Mouse (Mus musculus) frontal cortex, adult 2 months (tissue): ENCODE data around the gene Snx4. TPM values are rescaled to one million over a fixed set of nuclear protein-coding genes. Genes with fewer than 3 reads are reported as not detected.
"Not testable (repeated sequence)": the region's sequence is repeated elsewhere in the genome, so short reads cannot be mapped to it uniquely, and the experiment has no call there.

Source experiments
- DNase-seq, 2 experiments: peaks; one replicate each; pipeline ENCODE4 v3.0.0; 2022; ENCODE audit warnings: low spot score in 1 of 2; ENCODE audit errors: extremely low spot score in 1 of 2
- polyA plus RNA-seq: library from polyadenylated mRNA; depleted of rRNA; stranded (reverse); fragments of >200 nt; gene quantifications from 2 replicates; pipeline ENCODE4 v1.2.3, GENCODE M21; 2012; rRNA removed

Snx4 gene
- polyA plus RNA-seq = 28.1 and 31.4 TPM in 2 replicates

GRCm38 (mm10) chr16:33251194-33252051 is at the start of gene Snx4:
Snx4 (plus strand) TSS chr16:33251442.
- DNase-seq = peak; percentile 80 to 93

- DNase-seq = no peak
Observed at GRCm38 (mm10) chr16:33210812-33211211, 40.4 kb upstream of the Snx4 start.

- no peak for DNase-seq
Observed at GRCm38 (mm10) chr16:33216313-33217003, 34.8 kb upstream of the Snx4 start.

DNA sequence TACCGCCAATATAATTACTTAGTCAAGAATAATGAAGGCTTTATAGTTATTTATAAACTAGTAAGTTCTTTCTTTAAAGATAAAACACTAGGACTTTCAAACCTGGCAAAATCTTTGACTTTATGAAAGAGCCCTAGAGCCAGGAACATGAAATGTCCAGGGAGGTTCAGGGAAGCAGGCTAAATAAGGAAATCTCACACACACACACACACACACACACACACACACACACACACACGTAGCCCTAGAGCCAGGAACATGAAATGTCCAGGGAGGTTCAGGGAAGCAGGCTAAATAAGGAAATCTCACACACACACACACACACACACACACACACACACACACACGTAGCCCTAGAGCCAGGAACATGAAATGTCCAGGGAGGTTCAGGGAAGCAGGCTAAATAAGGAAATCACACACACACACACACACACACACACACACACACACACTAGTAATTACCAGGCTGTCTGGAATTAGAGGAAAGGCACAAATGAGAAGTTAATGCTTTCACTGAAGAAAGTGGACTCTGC is 33.6 kb upstream of the Snx4 start:
- not testable (repeated sequence) for DNase-seq

GRCm38 (mm10) chr16:33222482-33222881 is 28.8 kb upstream of the Snx4 start:
- DNase-seq = no peak

- no peak for DNase-seq
Observed at GRCm38 (mm10) chr16:33224381-33224780, 26.9 kb upstream of the Snx4 start.

DNA sequence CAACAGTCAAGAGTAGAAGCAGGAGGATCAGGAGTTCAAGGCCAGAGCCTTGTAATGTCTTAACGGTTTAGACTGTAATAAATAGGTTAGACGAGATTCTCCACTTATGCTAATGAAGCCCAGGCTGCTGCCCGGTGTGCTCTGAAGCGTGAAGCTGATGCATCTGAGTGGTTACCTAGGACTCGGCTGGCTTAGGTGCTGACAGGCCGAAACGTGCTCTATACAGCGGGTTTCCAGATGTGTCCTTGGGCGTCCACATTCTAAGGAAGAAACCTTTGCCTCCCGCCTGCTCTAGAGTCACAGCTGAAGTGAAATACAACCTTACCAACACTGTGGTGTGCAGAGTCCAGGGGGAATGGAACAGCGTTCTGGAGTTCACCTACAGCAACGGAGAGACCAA is 17.1 kb upstream of the Snx4 start:
- no peak for DNase-seq

GRCm38 (mm10) chr16:33236151-33236550 is 15.1 kb upstream of the Snx4 start:
- no peak for DNase-seq

DNA sequence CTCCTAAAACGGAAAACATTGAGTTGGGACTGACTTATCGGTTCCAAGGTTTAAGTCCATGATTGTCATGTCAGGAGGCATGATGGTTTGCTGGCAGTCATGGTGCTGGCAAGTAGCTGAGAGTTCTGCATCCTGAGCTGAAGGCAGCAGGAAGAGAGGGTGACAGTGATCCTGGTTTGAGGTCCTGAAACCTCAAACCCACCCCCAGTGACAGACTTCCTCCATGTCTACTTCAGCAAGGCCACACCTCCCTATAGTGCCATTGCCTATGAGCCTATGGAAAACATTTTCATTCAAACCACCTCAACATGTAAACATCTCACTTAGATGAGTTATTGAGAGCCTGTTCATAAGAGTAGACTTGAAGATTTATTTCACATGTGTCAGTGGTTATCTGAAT is 11.9 kb upstream of the Snx4 start:
- no peak for DNase-seq

DNA sequence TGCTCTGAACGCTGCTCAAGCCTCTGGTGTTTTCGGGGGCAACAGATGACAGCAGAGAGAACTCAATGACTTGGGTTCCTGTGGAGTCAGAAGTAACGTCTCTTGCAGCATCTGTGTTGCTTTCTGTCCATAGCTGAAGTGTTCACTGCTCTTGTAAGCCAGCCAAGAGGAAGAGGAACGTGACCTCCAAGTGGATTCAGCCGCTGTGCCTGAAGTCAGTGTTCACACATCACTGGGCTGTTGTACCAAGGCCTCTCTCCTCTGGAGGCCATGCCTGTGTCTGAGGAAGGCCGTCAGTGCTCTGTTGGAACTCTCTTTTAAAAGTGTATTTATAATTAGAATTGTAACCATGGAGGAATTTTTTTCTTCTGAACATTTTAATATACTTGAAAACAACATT is 9.2 kb upstream of the Snx4 start:
- DNase-seq = no peak

DNA sequence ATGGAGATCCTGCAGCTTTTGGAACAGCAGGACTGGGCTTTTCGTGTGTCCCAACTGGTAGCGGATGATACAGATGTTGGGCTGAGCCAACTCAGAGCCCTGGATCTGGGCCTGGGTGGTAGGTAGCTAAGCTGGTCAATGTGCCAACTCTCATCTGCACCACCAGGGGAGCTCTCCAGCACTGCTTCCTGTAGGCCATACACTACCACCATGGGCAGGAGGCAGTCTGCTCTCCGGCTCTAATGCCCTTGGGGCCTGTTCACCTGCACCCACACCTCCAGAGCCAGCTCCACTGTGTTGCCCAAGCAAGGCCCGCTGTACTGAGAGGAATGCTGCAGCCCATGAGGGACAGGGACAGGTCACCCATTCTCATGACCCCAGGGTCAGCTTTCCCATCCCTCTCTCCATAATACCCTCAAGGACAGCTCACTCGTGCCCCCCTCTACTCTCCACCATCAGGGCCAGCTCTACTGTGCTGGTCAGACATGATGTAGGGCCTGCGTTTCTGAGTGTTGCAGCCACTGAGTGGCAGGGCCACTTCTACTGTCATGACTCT is 7.0 kb upstream of the Snx4 start:
- DNase-seq = no peak

DNA sequence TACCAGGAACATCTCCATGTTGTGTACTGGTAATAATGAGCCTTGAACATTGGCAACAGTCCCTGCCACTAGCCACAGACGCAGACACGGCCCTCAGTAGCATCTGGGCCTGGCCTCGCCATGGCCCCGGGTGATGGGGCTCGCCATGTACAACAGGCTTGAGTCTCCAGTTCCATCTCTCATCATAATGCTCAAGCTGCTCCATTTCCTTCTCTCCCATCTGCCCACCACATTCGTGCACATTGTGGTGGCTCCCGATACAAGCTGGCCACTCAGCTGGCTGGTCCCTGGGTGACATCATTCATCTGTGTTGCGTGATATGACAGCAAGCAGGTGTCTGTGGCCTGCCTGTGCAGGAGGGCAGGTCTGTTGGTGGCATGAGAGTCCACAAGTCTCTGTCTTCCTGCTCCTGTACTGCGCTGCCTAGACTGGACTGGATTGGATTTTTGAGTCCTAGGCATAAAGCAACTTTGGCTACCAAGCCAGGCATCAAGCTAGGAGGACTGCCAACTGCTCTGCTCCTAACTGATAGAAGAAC is 6.2 kb upstream of the Snx4 start:
- no peak for DNase-seq

GRCm38 (mm10) chr16:33246526-33246925 is 4.7 kb upstream of the Snx4 start:
- no peak for DNase-seq

- no peak for DNase-seq
Observed at GRCm38 (mm10) chr16:33247006-33247405, 4.2 kb upstream of the Snx4 start.

DNA sequence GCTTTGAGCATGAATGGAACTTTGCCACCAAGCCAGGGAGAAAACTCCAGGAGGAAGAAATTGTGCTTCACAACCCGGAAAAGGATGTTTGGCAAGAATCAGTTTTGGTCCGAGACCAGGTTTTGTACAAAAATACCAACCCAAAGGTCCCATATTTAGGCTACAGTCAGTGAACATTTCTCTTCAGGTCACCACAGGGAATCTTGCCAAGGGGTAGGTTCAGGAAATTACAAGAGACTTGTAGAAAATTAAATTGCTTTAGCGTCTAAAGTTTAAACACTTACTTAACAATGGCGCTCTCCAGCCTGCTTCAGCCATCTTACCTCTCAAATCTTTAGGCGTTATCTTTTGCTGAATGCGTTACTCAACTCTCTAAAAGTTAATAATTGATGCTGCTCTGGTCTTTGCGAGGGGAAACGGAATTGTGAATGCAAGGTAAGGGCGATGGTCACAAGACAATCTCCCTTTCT is 556 bp upstream of the Snx4 start:
- peak in 1 of 2 experiments; percentile 14 for DNase-seq

- DNase-seq = no peak
Observed at GRCm38 (mm10) chr16:33255601-33256000, 4.4 kb downstream of the Snx4 start.

DNA sequence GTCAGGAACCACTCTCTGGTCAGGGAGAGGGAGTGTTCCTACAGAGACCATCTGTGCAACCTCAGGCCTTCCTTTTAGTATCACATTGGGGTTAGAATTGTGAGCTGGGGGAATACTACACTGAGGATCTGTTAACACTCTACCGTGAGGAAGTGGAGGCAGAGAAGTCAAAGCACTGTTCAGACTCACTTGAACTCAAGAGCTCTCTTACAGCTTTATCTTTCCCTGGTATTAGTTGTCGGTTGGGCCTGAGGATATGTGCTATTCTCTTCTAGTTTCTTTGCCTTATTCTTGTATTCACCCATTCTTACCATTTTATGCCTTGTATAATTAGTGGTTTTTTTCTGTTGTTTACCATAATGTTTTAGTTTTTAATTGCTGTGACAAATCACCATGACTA is 7.3 kb downstream of the Snx4 start:
- DNase-seq = no peak

DNA sequence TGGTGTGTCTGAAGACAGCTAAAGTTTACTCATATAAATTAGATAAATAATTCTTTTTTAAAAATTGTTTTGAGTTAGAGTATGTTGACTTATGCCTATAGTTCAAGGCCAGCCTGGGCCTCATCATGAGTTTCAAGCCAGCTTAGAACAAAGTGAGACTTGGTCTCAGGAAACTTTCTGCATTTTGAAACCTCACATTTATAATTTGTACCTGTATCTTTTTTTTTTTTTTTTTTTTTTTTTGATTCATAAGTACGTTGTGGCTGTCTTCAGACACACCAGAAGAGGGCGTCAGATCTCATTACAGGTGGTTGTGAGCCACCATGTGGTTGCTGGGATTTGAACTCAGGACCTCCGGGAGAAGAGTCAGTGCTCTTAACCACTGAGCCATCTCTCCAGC is 8.6 kb downstream of the Snx4 start:
- DNase-seq = no peak

DNA sequence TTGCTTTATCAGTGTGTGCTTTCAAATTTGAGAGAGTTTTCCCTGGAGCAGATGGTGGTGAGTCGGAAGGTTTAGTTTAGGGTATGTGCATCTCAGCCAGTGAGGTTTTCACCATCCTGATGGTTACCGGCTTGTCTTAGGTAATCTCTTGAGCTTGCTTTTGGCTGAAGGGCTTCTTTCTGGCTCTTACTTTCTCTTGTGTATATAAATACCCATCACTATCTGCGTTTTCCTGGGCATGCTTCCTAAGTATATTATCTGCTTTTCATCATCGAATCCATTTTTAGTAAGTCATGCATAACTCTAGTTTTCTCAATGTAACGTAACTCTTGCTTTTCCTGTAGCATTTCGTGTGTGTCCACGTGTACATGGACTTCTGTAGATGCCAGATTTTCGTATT is 9.6 kb downstream of the Snx4 start:
- peak in 1 of 2 experiments; percentile 28 for DNase-seq

DNA sequence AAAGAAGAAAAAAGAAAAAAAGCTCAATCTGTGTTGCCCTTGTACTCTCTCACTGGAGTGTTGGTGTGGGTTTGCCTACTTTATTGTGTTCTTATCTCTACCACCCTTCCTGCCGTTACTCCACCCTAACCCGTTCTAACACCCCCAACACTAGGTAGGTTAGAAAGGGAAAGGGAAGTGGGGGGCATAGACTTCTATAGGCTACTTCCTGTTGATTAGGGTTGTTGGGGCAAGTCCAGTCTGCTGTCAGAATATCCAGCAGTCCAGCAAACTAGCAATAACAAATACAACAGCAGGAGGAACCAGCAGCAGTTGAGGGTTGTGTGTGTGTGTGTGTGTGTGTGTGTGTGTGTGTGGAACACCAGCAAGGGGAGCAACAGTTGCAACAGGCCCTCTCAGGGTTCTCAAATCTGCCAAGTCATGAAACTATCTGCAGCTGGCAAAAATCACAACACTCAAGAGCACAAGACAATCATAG is 10.4 kb downstream of the Snx4 start:
- DNase-seq = no peak

GRCm38 (mm10) chr16:33262096-33262495 is 10.9 kb downstream of the Snx4 start:
- no peak for DNase-seq
